ENCODE assay signal across 18 mouse cellular contexts in genomic region chr4:139202556-139202955, GRCm38 (mm10). TPM values are rescaled to one million over a fixed set of nuclear protein-coding genes. Genes with fewer than 3 reads are reported as not detected.
A peak's percentile ranks its signal among the peaks of the same experiment; 100 is the strongest.
DNase-seq lines count a peak whose midpoint lies in the region; ATAC-seq and TF ChIP-seq lines count a peak whose summit lies in the region.
"Had no signal": no experiment of that assay in that cellular context is flagged by ENCODE, and none has a peak within 500 bp of the region (broad histone marks: within the 10 kb centered on the region; RNA-seq: fewer than 3 reads in every experiment).

No protein-coding gene starts in this region.

- intact Hi-C loops in gastrocnemius, postnatal 36 days (cut with DNase I): no loop called here

- TF ChIP-seq POLR2A in lung, adult 2 months (IDR thresholded peaks at IDR 0.05; ENCODE audit: borderline replicate concordance, extremely low read depth, low read depth, low read length): no peak
- TF ChIP-seq POLR2A in embryonic fibroblast, embryonic 13.5 days (IDR thresholded peaks at IDR 0.05; ENCODE audit: low read depth, low read length): no peak

- peak overlapping the region; percentile 72 for H3K27ac ChIP-seq in embryonic fibroblast, embryonic 13.5 days (ENCODE audit: insufficient read depth, low read length)
- no peak overlapping the region for H3K27ac ChIP-seq in hindbrain, embryonic 12.5 days
- H3K27ac ChIP-seq: heart, embryonic 10.5 days; hindbrain, embryonic 10.5 days; limb, embryonic 10.5 days had no signal

- no peak overlapping the region for H3K4me3 ChIP-seq in lung, adult 2 months (replicated peaks; ENCODE audit: extremely low read depth, low read depth, low read length)
- H3K4me3 ChIP-seq in embryonic fibroblast, embryonic 13.5 days (ENCODE audit: insufficient read depth, low read length): no peak overlapping the region
- H3K4me3 ChIP-seq in hindbrain, embryonic 12.5 days: no peak overlapping the region
- H3K4me3 ChIP-seq: heart, embryonic 10.5 days; hindbrain, embryonic 10.5 days; limb, embryonic 10.5 days had no signal

- no peak for ATAC-seq in hindbrain, embryonic 12.5 days (ENCODE audit: low FRiP score)
- ATAC-seq: forebrain, embryonic 16.5 days had no signal

- H3K9ac ChIP-seq in hindbrain, embryonic 12.5 days: no peak overlapping the region
- H3K9ac ChIP-seq: lung, embryonic 14.5 days had no signal

- H3K27me3 ChIP-seq in hindbrain, embryonic 12.5 days: no peaks in the 10 kb centered on the region

- H3K36me3 ChIP-seq in hindbrain, embryonic 12.5 days: peaks cover 17% of the 10 kb centered on the region; the same call in 1 of the 2 replicates

- H3K4me1 ChIP-seq in lung, adult 2 months (ENCODE audit: control insufficient read depth, insufficient read depth, low read length): peaks cover 51% of the 10 kb centered on the region
- peaks cover 21% of the 10 kb centered on the region for H3K4me1 ChIP-seq in embryonic fibroblast, embryonic 13.5 days (ENCODE audit: control insufficient read depth, insufficient read depth, low read length)
- peaks cover 16% of the 10 kb centered on the region for H3K4me1 ChIP-seq in hindbrain, embryonic 12.5 days

- peak; percentile 44 for DNase-seq in gastrocnemius, postnatal 25 days
- no peak for DNase-seq in gastrocnemius, postnatal 36 days
- DNase-seq in lung, adult 2 months: peak; percentile 14
- DNase-seq in lung, postnatal 14 days: no peak
- peak; percentile 67 for DNase-seq in adrenal gland, adult 8-10 months
- DNase-seq: B cell, adult 2 months; cerebellum, adult 11-12 months; cerebellum, postnatal 36 days; kidney, adult 9 months; lung, embryonic 14.5 days; thymus, postnatal 4 days had no signal

- no peak for TF ChIP-seq CTCF in lung, adult 2 months (IDR thresholded peaks at IDR 0.05; ENCODE audit: insufficient read depth, low read length)
- no peak for TF ChIP-seq CTCF in embryonic fibroblast, embryonic 13.5 days (IDR thresholded peaks at IDR 0.05; ENCODE audit: borderline replicate concordance, insufficient read depth, low read length)

- H3K9me3 ChIP-seq in hindbrain, embryonic 12.5 days (replicated peaks): no peaks in the 10 kb centered on the region
- H3K9me3 ChIP-seq: heart, embryonic 10.5 days; hindbrain, embryonic 10.5 days; limb, embryonic 10.5 days had no signal

- no peak overlapping the region for H3K4me2 ChIP-seq in hindbrain, embryonic 12.5 days (replicated peaks)
- H3K4me2 ChIP-seq: liver, embryonic 11.5 days; lung, embryonic 14.5 days had no signal

- 25% methylated on average over 7 of the region's 7 CpGs for WGBS in lung, adult 2 months
- 61% methylated on average over 7 of the region's 7 CpGs for WGBS in hindbrain, embryonic 12.5 days

RNA-seq across cellular contexts. Expression of gene Capzb, which starts 9.9 kb away (rescaled TPM):
- total RNA-seq in gastrocnemius, postnatal 25 days (2021): 100 to 1,000 TPM; 472 to 500 TPM
- 100 to 1,000 TPM; 499 to 554 TPM for total RNA-seq in gastrocnemius, postnatal 36 days (2021)
- polyA plus RNA-seq in lung, adult 2 months (2012; rRNA removed): 152 and 172 TPM in 2 replicates
- 100 to 1,000 TPM; 357 to 412 (median 388) TPM for total RNA-seq in adrenal gland, adult 8-10 months (2022)
- polyA plus RNA-seq in embryonic fibroblast, embryonic 13.5 days (2011; ENCODE audit: insufficient read length, low read depth, missing spikeins): 355 and 440 TPM in 2 replicates
- polyA plus RNA-seq in hindbrain, embryonic 12.5 days (2016; fragmentation: Nextera tagmentation; extraction: Ambion mirVana): 335 and 369 TPM in 2 replicates

Comparison
In these comparisons a context has a peak if more than half of its experiments do, and no peak if none do; other contexts are left out.
1. DNase-seq: peak in gastrocnemius, postnatal 25 days (single experiment), lung, adult 2 months (single experiment) and adrenal gland, adult 8-10 months (single experiment); none in gastrocnemius, postnatal 36 days (0 of 2) and lung, postnatal 14 days (single experiment).